Mouse (Mus musculus) lung, postnatal 0 days (tissue): ENCODE results near the gene Sult6b1.

Source experiments
- CTCF ChIP-seq: IDR thresholded peaks from 2 replicates; pipeline ENCODE4 v1.5.1; 2016; ENCODE audit warnings: antibody characterized with exemption, mild to moderate bottlenecking
- EP300 ChIP-seq: IDR thresholded peaks from 2 replicates; pipeline ENCODE4 v1.6.1; 2016; ENCODE audit warnings: antibody characterized with exemption, mild to moderate bottlenecking, control low read depth

- TF ChIP-seq CTCF (no peak), EP300 (no peak)
Observed at GRCm38 (mm10) chr17:78942579-78942978, 35.8 kb upstream of the Sult6b1 start.
